Mouse (Mus musculus) mouse trophoblast stem cell (cell line): Measurements from ENCODE around the gene Dtx4.

Experiments used
- in situ Hi-C, 2 experiments: fragments of 300-500 bp; cut with MseI, MboI; formaldehyde crosslinking; loops; 2 replicates in 1 of 2; 3 replicates in 1 of 2; pipeline ENCODE4 v1.15.1; 2025

The Dtx4 gene

GRCm38 (mm10) chr19:12494972-12495535 is 6.2 kb downstream of the Dtx4 start:
- in situ Hi-C loops, result no loop called here

GRCm38 (mm10) chr19:12494187-12494458 is 7.1 kb downstream of the Dtx4 start:
- in situ Hi-C loops, result no loop called here

GRCm38 (mm10) chr19:12493453-12494186 is 7.6 kb downstream of the Dtx4 start:
- in situ Hi-C loops, result no loop called here

GRCm38 (mm10) chr19:12491636-12492035 is 9.6 kb downstream of the Dtx4 start:
- in situ Hi-C loops, result no loop called here

GRCm38 (mm10) chr19:12489675-12490570 is 11.3 kb downstream of the Dtx4 start:
- in situ Hi-C loops, result no loop called here

GRCm38 (mm10) chr19:12488969-12489674 is 12.1 kb downstream of the Dtx4 start:
- in situ Hi-C loops, result no loop called here

- in situ Hi-C loops, result no loop called here
Observed at GRCm38 (mm10) chr19:12488205-12488966, 12.9 kb downstream of the Dtx4 start.

- in situ Hi-C loops, result no loop called here
Observed at GRCm38 (mm10) chr19:12487511-12488204, 13.6 kb downstream of the Dtx4 start.

- in situ Hi-C loops, result no loop called here
Observed at GRCm38 (mm10) chr19:12486875-12487274, 14.4 kb downstream of the Dtx4 start.

- in situ Hi-C loops, result no loop called here
Observed at GRCm38 (mm10) chr19:12485631-12486030, 15.6 kb downstream of the Dtx4 start.

- in situ Hi-C loops, result no loop called here
Observed at GRCm38 (mm10) chr19:12485223-12485622, 16.0 kb downstream of the Dtx4 start.

- in situ Hi-C loops, result no loop called here
Observed at GRCm38 (mm10) chr19:12484210-12484609, 17.0 kb downstream of the Dtx4 start.

GRCm38 (mm10) chr19:12483782-12484181 is 17.5 kb downstream of the Dtx4 start:
- in situ Hi-C loops, result no loop called here

GRCm38 (mm10) chr19:12478369-12478768 is 22.9 kb downstream of the Dtx4 start:
- in situ Hi-C loops, result no loop called here

GRCm38 (mm10) chr19:12476721-12477270 is 24.5 kb downstream of the Dtx4 start:
- in situ Hi-C loops, result no loop called here

- in situ Hi-C loops, result no loop called here
Observed at GRCm38 (mm10) chr19:12475380-12476250, 25.6 kb downstream of the Dtx4 start.

- in situ Hi-C loops, result no loop called here
Observed at GRCm38 (mm10) chr19:12473951-12474350, 27.3 kb downstream of the Dtx4 start.

- in situ Hi-C loops, result no loop called here
Observed at GRCm38 (mm10) chr19:12473201-12473641, 28.0 kb downstream of the Dtx4 start.

- in situ Hi-C loops, result no loop called here
Observed at GRCm38 (mm10) chr19:12472381-12472976, 28.8 kb downstream of the Dtx4 start.
